Mouse (Mus musculus) layer of hippocampus, postnatal 36 days (tissue): ENCODE results near the gene Kif3c. TPM values are rescaled to one million over a fixed set of nuclear protein-coding genes. Genes with fewer than 3 reads are reported as not detected.
"Not testable (repeated sequence)": the region's sequence is repeated elsewhere in the genome, so short reads cannot be mapped to it uniquely, and the experiment has no call there.

Source experiments
- DNase-seq, 2 experiments: peaks; one replicate each; pipeline ENCODE4 v3.0.0; 2022
- total RNA-seq, 2 experiments: library from RNA; stranded (reverse); gene quantifications; 2 replicates each; pipeline ENCODE4 v1.2.3; 2021

The Kif3c gene
- total RNA-seq, 2 experiments from 2014 or later, result 163 to 168 TPM

DNA sequence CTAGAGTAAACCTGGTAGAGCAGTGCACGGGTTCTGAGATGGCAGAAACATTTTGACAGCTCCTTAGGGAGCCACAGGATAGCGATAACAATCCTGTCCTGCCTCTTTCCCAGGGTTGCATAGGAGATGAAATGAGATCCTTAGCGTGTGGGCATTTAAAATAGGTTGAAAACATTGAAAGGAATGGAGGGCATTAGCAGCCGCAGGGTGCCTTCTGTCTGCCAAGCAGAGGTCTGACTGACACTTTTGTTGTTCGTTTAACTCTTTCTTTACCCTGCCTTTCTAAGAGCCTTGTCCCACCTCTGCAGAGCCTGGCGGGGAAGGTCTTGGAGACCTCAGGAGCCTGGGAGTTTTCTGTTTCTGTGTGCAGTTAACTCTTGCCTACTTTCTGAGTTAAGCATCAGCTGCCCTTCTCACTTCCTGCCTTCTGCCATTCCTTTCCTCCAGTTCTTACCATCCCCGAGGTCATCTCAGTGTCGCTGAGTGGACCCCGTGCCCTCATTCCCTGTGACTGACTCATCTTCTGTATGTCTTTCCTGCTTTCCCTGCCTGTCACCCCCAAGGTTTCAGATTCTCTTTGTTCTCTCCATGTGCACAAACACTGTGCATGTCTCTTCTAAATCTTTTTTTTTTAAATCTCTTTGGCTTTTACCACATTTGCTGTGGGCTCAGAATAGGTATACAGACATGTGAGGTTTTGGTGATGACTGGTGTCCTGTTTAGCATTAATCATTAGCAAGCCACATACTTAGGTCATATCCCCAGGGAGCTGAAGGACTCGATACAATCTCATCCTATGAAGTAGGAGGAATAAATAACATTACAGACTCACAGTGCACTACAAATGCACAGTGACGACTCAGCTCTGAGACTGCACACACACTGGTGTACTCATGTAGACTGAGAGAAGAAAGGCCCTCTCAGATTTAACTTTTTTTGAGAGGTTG, 6.3 kb downstream of the Kif3c start:
- DNase-seq, result no peak

DNA sequence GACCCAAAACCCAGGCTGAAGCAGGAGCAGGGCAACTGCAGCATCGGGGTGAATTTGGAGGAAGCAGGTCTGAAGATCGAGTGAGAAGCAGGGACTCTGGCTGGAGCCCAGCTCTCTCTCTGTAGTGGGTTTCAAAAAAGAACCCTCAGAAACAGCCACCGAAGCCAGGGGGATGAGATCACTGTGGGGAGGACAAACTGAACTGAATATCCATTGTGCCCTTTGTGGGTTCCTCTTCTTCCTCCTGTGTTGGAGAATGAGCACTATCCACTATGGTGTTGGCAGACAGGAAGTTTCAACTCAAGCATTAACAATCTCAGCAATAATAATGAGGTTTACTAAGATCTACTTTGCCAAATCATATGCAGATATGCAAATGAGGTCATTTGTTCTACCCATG, 7.1 kb downstream of the Kif3c start:
- DNase-seq, result no peak

DNA sequence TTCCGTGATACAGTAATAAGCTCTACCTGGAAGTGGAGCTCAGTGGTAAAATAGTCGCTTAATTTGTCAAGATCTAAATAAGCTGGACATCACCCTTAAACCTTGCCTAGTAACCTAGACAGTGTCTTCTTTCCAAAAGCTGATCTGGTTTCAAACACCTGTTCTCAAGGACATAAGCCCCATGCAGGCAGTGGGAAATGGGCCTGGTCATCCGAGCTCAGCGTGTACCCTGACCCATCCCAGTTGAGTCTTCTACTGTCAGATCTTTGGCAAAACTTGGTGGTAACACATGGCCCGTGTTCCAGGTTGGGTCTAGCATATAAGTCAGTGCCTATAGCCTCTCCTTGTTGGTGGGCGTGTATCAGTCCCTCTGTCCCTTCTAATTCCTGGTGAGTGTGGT, 8.6 kb downstream of the Kif3c start:
- DNase-seq, result no peak

DNA sequence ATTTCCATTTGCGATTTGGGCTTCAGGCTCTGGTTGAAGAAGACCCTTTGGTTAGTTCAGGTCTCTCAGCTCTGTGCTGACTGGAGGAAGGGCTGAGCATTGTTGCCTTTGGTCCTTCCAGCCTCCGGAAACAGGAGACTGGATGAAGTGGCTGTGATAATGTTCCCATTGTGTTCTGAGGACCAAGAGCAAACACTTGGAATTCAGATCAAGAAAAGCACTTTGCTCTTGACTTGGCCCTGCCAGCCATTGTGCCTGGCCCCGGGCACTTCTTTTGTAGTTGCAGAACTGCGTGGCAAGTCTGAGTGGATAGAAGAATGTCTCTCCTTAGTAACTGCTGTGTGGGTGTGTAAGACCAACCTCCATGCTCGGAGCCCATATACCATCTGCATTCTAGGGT, 9.6 kb downstream of the Kif3c start:
- no peak for DNase-seq

DNA sequence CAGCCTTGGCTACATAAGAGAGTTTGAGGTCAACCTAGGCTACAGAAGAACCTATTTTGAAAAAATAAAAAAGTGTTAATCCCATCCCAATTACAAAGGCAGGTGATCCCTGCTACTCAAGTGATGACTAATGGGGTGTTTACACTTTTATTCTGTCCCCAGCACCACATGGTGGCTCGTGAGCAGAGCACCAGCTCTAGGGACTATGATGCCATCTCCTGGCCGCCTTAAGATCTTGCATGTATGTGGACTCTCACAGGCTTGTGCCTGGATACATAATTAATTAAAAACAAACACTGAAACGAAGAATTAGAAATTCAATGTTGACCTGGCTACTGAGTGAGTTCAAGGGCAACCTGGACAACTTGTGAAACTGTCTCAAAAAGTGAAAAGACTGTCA, 12.3 kb downstream of the Kif3c start:
- DNase-seq, result no peak

DNA sequence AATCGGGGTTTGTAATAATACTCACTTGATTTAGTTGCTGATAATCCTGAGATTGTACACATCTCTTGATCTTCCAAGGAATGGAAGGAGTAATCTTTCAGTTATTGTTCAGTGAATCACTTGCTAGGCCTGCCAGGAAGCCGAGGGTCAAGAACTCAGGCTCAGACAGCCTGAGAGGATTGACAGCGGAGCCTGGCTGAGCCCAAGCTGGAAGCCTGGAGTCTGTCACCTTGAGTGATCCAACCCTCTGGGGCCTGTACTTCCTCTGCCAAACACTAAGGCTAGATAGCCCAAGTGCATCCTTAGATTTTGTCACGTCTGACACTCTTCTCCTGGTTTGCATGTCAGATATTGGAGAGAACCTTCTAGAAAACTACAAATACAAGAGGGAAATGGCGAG, 12.8 kb downstream of the Kif3c start:
- no peak for DNase-seq

DNA sequence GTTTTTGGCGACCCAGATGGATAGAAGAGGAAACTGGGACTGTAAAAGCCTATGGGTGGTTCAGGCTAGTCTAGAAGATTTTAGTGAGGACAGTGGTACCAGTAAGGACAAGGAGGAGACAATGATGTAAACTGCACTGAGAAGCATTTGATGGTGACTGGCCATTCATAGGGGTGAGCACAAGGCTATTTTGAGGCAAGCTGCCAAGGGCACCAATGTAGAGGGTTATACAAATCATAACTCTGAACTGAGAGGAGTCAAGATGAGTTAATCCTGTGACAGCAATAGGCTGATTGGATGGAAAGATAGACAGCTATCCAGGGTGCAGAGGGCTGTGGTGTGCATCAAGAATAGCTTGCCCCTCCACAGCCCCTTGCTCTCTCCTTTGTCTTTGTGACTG, 19.9 kb downstream of the Kif3c start:
- no peak for DNase-seq

DNA sequence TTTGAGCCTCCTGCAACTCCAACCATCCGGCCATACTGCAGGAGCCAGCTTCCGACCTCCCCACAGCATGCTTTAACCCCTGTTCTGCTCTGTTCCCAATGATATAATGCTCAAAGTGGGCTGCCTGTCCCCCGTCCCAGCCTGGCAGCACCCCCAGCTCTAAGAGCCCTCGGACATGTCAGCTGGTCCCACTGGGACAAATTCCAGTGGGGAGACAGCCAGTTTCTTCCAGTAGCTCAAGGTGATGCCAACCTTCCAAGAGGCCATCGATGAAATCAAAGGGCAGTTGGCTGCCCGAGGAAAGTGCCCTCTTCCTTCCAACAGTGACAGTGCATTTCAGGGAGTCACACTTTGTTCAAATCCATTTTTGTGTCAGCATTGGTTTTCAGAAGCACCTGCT, 20.3 kb downstream of the Kif3c start:
- DNase-seq, result no peak

DNA sequence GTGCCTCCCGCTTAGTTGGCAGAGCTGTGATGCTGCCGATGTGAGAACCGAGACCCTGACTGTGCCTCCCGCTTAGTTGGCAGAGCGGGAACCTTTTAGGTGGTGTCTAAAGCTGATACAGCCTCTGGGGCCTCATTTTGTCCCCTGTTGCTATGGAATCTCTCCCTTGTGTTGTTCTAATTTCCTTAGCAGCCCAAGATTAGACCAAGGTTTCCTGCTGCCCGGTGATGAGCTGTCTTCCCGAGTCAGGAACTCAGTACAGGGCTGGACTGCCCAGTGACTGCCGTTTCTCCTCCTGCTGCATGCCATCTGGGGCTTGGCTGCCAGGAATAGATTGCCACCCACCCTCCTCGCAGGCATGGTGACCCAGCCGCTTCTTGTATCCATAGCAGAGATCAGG, 21.0 kb downstream of the Kif3c start:
- DNase-seq, result no peak

DNA sequence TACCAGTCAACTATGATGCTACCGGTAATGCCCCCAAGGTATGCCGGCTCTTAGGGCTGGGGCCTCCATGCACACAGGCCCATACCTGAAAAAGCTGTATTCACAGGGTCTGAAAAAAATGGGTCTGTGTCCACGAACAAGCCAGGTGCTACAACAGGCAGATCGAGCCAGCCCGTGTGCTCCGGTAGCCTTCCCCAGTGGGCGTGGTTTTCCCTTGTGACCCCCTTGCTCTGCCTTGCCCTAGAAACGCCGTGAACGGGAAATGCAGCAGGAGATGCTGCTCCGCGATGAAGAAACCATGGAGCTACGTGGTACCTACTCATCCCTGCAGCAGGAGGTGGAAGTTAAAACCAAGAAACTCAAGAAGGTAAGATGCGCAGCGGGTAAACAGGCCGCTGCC, 23.0 kb downstream of the Kif3c start:
- no peak for DNase-seq

DNA sequence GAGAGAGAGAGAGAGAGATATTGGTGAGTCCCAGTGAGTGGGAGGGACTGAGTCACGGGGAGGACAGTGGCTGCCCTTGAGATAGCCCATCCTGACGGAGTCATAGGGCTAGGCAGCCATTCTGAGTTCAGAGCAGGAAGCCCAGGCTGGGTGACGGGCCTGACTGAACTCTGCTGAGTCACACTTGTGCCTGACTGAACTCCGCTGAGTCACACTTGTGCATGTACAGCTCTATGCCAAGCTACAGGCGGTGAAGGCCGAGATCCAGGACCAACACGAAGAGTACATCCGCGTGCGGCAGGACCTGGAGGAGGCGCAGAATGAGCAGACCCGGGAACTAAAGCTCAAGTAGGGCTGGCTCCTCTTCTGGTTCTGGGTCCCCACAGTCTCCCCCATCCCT, 24.5 kb downstream of the Kif3c start:
- no peak for DNase-seq

DNA sequence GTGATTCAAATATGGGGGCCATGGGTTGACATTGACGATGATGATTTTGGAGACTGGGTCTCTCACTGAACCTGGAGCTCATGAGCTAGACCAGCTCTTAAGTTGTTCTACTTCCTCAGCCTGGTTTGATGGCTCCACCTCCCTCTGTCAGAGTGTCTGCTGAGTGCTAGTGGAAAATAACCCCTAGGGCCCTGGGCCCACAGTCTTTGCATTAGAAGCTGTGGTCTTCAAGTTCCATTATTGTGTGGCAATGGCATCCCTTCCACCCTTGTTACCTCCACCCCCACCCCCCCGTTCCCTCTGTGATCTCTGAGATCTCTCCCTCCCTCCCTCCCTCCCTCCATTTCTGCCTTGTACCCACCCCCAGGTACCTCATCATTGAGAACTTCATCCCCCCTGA, 25.1 kb downstream of the Kif3c start:
- no peak for DNase-seq

DNA sequence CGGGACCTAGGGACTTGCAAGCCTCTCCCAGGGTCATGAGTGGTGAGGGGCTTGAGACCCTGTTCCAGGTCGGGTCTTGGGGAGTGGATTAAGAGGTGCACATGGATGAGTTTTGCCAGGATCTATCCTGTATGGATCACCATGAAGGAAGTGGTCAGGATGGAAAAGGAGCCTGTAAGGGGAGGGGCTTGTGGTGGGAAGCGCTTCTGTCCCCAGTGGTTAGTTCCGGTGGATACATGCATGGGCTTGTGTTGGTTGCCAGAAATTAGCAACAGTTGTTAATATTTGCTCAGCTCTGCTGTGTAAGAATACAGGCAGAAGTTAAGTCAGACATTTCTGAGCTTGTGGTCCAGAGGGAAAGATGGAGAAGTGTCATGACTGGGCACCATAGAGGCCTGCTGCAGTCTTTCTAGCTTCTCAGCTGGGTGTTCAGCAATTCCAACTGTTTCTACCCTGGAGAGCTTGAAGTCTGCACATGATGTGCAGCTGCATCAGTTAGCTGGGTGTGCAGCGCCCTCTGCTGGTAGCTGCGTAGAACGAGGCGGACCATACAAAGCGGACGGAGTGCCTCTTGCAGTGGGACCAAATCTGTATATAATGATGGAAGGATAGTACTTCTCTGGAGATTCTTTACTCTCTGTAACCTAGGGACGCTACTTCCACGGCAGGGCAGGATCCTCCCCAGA, 25.8 kb downstream of the Kif3c start:
- peak; percentile 85 to 86 for DNase-seq

DNA sequence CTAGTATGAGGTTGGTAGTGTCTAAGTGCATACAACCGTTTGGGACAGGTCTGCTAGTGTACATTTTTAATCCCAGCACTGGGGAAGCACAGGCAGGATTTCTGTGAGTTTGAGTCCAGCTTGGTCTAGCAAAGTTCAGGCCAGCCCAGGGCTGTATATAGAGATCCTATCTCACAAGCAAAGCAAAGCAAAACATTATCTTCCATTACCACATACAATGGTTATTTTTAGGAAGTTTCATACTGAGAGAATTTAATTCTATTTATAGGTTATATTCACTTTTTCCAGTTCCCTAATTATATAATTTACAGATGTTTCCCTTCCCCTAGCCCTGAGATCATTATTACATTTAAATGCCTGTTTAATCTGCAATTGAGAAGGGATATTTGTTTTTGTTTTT, 26.3 kb downstream of the Kif3c start:
- DNase-seq, result no peak

DNA sequence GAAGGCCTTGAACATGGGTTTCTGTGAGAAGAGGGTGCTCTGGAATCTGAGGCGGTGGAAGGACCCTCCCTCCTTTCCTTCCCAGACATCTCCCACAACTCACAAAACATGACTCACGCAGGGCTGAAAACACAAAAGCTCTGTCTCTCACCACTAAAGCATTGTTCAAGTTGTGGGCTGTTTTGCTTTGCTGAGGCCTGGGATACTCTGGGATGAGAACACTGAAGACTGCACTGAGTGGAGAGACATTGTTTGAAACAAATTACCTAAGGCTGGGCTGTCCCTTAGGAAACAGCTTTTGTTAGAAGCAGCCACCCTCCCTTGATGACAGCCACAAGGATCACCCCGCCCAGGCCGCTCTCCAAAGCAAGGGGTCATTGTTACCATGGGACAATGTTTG, 28.2 kb downstream of the Kif3c start:
- no peak for DNase-seq

DNA sequence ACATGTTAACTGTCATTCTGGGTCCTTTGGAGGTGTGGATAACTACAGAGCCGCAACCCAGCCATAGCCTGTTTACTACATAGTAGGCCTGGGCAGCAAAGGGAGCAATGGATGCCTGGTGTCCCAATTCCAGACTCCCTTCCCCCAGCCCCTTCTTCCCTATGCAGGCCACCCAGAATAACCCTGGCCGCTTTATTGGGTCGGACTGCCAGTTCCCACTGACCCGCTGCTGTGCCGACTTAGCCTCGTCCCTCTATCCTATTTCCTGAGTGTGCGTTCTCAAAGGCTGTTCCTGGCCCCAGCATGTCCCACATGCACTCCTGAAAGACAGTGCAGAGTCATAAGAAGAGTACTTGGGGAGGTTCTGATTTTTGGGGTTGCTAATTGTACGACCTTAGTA, 32.0 kb downstream of the Kif3c start:
- no peak for DNase-seq

DNA sequence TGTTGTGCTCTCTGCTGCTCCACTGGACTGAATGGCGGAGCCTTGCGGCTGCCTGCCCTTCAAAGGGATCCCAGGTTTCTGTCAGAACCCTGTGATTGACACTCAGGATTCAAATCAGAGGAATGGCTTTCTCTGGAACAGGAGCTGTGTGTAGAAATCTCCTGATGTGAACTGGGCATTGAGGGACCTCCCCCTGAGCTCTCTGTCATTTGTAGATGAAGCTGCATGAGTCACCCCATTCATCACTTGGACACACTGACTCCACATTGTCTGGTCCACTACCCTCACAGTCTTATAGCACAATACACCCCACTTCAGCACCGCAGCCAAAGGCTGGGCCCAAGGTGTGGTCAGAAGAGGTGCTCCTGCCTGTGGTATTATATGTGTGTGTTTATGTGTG, 40.7 kb downstream of the Kif3c start:
- DNase-seq, result not testable (repeated sequence)

DNA sequence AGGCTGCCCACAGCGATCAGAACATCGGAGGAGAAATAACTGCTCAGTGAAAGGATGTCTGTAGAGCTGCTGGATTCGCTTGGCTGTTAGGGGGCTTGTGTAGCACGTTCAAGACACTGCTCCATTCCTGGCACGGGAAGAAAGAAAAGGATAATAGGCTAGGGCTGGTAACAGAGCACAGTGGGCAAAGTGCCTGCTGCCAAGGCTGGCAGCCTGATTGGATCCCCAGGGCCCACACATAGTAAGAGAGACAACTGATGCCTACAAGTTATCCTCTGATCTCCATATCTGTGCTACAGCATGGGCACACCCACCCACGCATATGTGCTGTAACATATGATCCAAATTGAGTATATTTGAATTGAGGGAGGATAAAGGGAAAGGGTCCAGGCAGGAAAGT, 41.7 kb downstream of the Kif3c start:
- DNase-seq, result peak; percentile 37 to 50

DNA sequence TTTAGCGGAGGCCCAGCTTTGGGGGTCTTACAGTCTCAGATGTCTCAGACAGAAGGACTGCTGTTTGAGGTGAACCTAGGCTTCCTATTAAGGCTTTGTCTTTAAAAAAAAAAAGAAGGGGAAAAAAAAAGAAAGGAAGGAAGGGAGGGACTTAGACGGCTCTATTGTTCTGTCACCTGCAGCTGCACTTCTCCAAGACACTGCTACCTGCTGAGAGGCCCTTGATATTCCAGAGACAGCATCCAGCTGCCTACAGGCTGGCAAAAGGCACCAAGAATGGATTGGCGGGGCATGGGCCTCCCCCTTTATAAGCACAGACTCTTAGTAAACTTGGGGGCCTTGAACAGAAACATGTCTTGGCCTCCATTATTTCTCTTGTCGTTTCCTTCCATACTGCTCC, 50.0 kb downstream of the Kif3c start:
- no peak for DNase-seq

DNA sequence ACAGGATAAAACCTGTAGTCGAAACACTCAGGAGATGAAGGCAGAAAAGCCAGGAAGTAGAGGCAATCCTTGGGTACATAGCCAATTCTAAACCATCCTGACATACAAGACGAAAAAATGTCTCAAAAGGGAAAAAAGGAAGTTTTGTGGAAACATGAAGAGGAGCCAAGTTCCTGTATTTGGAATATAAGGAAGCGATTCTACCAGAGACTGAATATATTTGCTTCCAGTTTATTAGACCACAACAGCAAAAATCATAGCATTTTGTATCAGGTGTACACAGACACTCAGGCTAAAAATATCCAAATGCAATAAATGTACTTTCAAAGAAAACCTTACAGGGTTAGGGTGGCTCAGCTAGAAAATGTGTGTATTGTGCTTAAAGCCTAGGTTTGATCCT, 53.8 kb downstream of the Kif3c start:
- no peak for DNase-seq

DNA sequence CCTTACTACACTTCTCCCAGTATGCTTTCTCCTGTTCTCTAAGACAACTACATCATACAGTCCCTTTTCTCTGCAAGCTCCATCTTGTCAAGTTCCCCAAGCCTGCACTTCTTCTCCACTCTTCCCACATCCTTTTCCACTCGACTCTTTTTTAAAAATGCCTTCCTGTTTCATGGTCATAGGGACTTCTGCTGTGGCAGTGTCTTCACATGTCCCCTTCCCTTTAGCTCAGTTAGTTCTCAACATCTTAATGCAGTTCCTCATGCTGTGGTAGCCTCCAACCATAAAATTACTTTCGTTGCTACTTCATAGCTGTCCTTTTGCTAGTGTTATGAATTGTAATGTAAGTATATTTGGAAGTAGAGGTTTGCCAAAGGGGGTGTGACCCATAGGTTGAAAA, 55.6 kb downstream of the Kif3c start:
- DNase-seq, result no peak

DNA sequence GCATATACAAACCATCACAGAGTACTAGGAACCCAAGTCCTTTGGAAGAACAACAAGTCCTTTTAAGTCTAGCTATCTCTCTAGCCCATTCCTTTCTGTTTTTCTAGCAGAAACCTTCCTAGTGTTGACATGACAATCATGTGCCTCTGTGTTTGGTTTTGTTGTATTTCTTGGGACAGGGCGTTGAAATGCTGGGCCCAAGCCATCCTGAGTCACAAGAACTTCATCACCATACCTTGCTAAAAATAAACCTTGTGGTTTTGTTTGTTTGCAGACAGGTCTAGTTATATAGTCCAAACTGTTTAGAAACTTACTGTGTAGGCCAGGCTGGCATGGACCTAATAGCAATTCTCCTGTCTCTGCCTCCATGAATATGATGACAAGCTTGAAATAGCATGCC, 57.9 kb downstream of the Kif3c start:
- no peak for DNase-seq

DNA sequence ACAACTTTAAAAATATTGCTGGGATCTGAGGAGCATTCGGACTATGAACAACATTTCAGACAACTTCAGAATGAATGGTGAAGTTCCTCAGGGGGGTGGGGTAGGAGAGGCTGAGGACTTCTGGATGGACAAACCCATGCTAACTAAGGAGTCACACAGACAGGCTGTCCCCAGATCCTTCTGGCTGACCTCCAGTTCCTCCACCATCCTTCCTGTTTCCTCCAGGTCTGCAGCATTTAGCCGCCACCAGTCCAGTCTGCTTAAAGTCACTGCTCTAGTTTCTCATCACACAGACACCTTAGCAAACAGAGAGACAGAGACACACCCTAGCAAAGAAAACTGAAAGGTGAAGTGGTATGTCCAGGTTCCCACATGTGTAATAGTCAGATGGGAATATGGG, 59.2 kb downstream of the Kif3c start:
- DNase-seq, result no peak
